Mouse (Mus musculus): ENCODE results near the gene Gm5072. TPM values are rescaled to one million over a fixed set of nuclear protein-coding genes. Genes with fewer than 3 reads are reported as not detected.
"Not testable (repeated sequence)": the region's sequence is repeated elsewhere in the genome, so short reads cannot be mapped to it uniquely, and the experiment has no call there.

Gm5072 gene
- polyA plus RNA-seq (2012; rRNA removed), result 3.4 and 4.2 TPM in 2 replicates

- not testable (repeated sequence) for H3K4me3 ChIP-seq (ENCODE audit: control insufficient read depth, low read depth, low read length); H3K36me3 ChIP-seq (ENCODE audit: control insufficient read depth, insufficient read depth, low read length); H3K4me1 ChIP-seq (ENCODE audit: control insufficient read depth, insufficient read depth, low read length); H3K27me3 ChIP-seq (ENCODE audit: control insufficient read depth, insufficient read depth, low read length)
- H3K27ac ChIP-seq (ENCODE audit: control insufficient read depth, insufficient read depth, low read depth, low read length), result 0 out of 2 replicates have a peak within 1 kb of the TSS, but pooled peaks have one; percentile 6
Measured at GRCm38 (mm10) chrX:91392200-91392599, at the start of gene Gm5072. Gm5072 (plus strand) TSS chrX:91392500.

Other genes with a start within 250 kb of the Gm5072 start
- 1.7 and 2.6 TPM in 2 replicates for gene Mageb2, start 60.8 kb upstream of the Gm5072 start, polyA plus RNA-seq (2012; rRNA removed)
- 3.4 and 4.2 TPM in 2 replicates for gene Gm8914, start 87.6 kb downstream of the Gm5072 start, polyA plus RNA-seq (2012; rRNA removed)
- 47.2 and 59.8 TPM in 2 replicates for gene 1700084M14Rik, start 183.4 kb downstream of the Gm5072 start, polyA plus RNA-seq (2012; rRNA removed)
- gene Gm14781, start 239.7 kb downstream of the Gm5072 start, polyA plus RNA-seq (2012; rRNA removed), result 3.7 and 4.8 TPM in 2 replicates